Mouse (Mus musculus) brain, embryonic 14.5 days (tissue): ENCODE measurements at regions not wholly inside any gene's neighbourhood (a gene's known extent, or its start where the extent isn't known, plus 50 kb on each side); places are given as distances from the start of the nearest gene placed in this dataset.

Experiments used
- CTCF ChIP-seq: fragments of 200-500 bp; IDR thresholded peaks from 2 replicates; pipeline ENCODE4 v1.5.1; 2012; ENCODE audit warnings: inconsistent platforms, mild to moderate bottlenecking, moderate library complexity, borderline replicate concordance; ENCODE audit not compliant: insufficient read depth, insufficient read length; ENCODE audit errors: extremely low read depth
- POLR2A ChIP-seq: fragments of 200-500 bp; IDR thresholded peaks from 2 replicates; pipeline ENCODE4 v1.6.1; 2012; ENCODE audit warnings: mild to moderate bottlenecking, inconsistent platforms, borderline replicate concordance; ENCODE audit not compliant: poor library complexity, insufficient read depth, insufficient read length, severe bottlenecking; ENCODE audit errors: extremely low read depth

DNA sequence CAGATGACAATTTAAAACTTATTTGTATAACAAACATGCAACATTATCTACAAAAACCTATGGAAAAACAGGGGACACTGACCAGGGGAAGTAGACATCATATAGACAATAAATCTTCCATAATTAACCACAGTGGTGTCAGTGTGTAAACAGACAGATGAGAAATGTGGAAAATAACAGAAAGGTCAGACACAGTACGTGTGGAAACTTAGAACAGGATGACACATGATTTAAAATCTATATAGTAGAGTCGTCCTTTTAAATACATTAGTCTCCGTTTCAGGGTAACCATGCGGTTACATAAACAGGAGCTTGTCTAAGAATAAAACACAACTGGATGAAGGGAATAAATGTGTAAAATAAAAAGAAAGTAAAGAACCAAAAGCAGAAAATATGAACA, 284.1 kb downstream of the Kcnj2 start:
- TF ChIP-seq POLR2A (no peak), CTCF (no peak)
